Mouse (Mus musculus) MEL-GATA-1-ER (cell line): ENCODE measurements at regions not wholly inside any gene's neighbourhood (a gene's known extent, or its start where the extent isn't known, plus 50 kb on each side); places are given as distances from the start of the nearest gene placed in this dataset.
A peak's percentile ranks its signal among the peaks of the same experiment; 100 is the strongest.

Experiments
- DNase-seq: peaks from one replicate; pipeline ENCODE4 v3.0.0-alpha.2; 2012; ENCODE audit warnings: low read depth; ENCODE audit errors: extremely low read depth

GRCm38 (mm10) chr16:86808644-86809324 is 545.2 kb upstream of the N6amt1 start:
- DNase-seq = no peak

- DNase-seq = no peak
Measured at GRCm38 (mm10) chr16:86806374-86806773, 547.6 kb upstream of the N6amt1 start.

- DNase-seq = no peak
Measured at GRCm38 (mm10) chr16:86776086-86776485, 577.9 kb upstream of the N6amt1 start.

GRCm38 (mm10) chr16:86772586-86772985 is 581.4 kb upstream of the N6amt1 start:
- DNase-seq = no peak

- no peak for DNase-seq
Measured at GRCm38 (mm10) chr16:86768912-86769311, 585.1 kb upstream of the N6amt1 start.

GRCm38 (mm10) chr16:86768355-86768754 is 585.6 kb upstream of the N6amt1 start:
- DNase-seq = no peak

- no peak for DNase-seq
Measured at GRCm38 (mm10) chr16:86765974-86766373, 588.0 kb upstream of the N6amt1 start.

- DNase-seq = no peak
Measured at GRCm38 (mm10) chr16:86741236-86741635, 612.7 kb upstream of the N6amt1 start.

- no peak for DNase-seq
Measured at GRCm38 (mm10) chr16:86718982-86719771, 634.8 kb upstream of the N6amt1 start.

- DNase-seq = no peak
Measured at GRCm38 (mm10) chr16:86718353-86718752, 635.6 kb upstream of the N6amt1 start.

- DNase-seq = no peak
Measured at GRCm38 (mm10) chr16:86701700-86702099, 652.3 kb upstream of the N6amt1 start.

GRCm38 (mm10) chr16:86694497-86694896 is 659.5 kb upstream of the N6amt1 start:
- DNase-seq = no peak

GRCm38 (mm10) chr16:86659154-86659553 is 694.8 kb upstream of the N6amt1 start:
- no peak for DNase-seq

- DNase-seq = no peak
Measured at GRCm38 (mm10) chr16:86647316-86647715, 706.7 kb upstream of the N6amt1 start.

- DNase-seq = no peak
Measured at GRCm38 (mm10) chr16:86646753-86647152, 707.2 kb upstream of the N6amt1 start.

GRCm38 (mm10) chr16:86645436-86645835 is 708.5 kb upstream of the N6amt1 start:
- DNase-seq = no peak

GRCm38 (mm10) chr16:86644912-86645312 is 709.1 kb upstream of the N6amt1 start:
- peak; percentile 19 for DNase-seq

GRCm38 (mm10) chr16:86604166-86604565 is 702.5 kb upstream of the Adamts5 start:
- no peak for DNase-seq

- DNase-seq = no peak
Measured at GRCm38 (mm10) chr16:86594992-86595391, 693.4 kb upstream of the Adamts5 start.

GRCm38 (mm10) chr16:86586044-86586443 is 684.4 kb upstream of the Adamts5 start:
- DNase-seq = no peak

- no peak for DNase-seq
Measured at GRCm38 (mm10) chr16:86578281-86578680, 676.7 kb upstream of the Adamts5 start.

- no peak for DNase-seq
Measured at GRCm38 (mm10) chr16:86547465-86548043, 645.9 kb upstream of the Adamts5 start.
